10 mouse cellular contexts compared by ENCODE assay signal in the genomic region with DNA sequence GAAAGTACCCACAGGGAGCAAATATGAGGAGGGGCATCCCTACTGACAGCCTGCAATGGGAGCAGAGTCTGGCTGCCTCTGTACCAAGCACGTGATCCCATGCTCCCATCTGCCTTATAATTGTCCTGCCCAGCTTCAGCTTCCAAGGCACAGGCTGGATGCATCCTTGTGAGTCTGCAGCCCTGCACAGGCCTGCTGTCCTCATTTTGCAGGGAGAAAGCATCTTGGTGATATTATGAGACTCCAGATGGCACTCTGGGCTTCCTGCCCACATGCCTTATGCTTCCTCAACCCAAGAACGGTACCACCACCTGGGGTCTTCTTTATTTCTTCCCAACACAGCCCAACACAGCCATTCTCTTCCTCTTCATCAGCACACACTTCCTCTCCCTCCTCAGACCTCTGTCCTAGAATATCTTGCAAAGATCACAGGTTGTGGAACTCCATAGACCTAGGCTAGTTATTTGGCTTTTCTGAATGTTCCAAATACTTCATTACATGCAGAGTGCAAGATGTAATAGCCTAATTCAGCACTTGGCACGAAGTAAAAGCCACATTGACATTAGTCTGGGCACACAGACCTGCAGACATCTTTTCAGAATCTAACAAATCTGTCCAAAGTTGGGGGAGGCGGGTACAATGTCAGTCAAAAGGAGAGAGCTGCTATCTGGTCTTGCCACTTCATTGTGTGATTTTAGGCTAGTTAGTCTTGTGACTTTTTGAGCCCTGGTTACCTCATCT.
DNase-seq lines count a peak whose midpoint lies in the region; ATAC-seq lines count a peak whose summit lies in the region.
"Had no signal": no experiment of that assay in that cellular context is flagged by ENCODE, and none has a peak within 500 bp of the region (broad histone marks: within the 10 kb centered on the region; RNA-seq: fewer than 3 reads in every experiment).

No protein-coding gene starts in this region.

- no peaks in the 10 kb centered on the region for H3K4me1 ChIP-seq in midbrain, embryonic 13.5 days (replicated peaks)
- no peaks in the 10 kb centered on the region for H3K4me1 ChIP-seq in midbrain, embryonic 11.5 days (ENCODE audit: control insufficient read depth, insufficient read depth, low read length)
- H3K4me1 ChIP-seq: stomach, embryonic 15.5 days had no signal

- 0 out of 2 replicates have a peak overlapping the region, but pooled peaks have one; percentile 2 for H3K27ac ChIP-seq in midbrain, embryonic 13.5 days
- no peak overlapping the region for H3K27ac ChIP-seq in midbrain, embryonic 11.5 days (ENCODE audit: low read depth, low read length)
- H3K27ac ChIP-seq: stomach, embryonic 15.5 days had no signal

- H3K9ac ChIP-seq in midbrain, embryonic 13.5 days (replicated peaks) = no peak overlapping the region
- no peak overlapping the region for H3K9ac ChIP-seq in midbrain, embryonic 11.5 days (ENCODE audit: low read length)
- H3K9ac ChIP-seq: stomach, embryonic 15.5 days had no signal

- WGBS in midbrain, embryonic 13.5 days = 64% methylated on average over 4 of the region's 4 CpGs
- WGBS in midbrain, embryonic 11.5 days = 71% methylated on average over 4 of the region's 4 CpGs

- H3K27me3 ChIP-seq in midbrain, embryonic 13.5 days = no peaks in the 10 kb centered on the region
- H3K27me3 ChIP-seq in midbrain, embryonic 11.5 days (ENCODE audit: control insufficient read depth, insufficient read depth, low read length) = no peaks in the 10 kb centered on the region
- H3K27me3 ChIP-seq: stomach, embryonic 15.5 days had no signal

- DNase-seq in midbrain, embryonic 11.5 days (ENCODE audit: low spot score, missing footprints) = no peak
- peak; percentile 82 to 91 for DNase-seq in left cerebral cortex, adult 18-20 months (ENCODE audit: low spot score in 2 of 2)
- peak; percentile 84 for DNase-seq in right cerebral cortex, postnatal 4 days
- DNase-seq in ovary, postnatal 10 days (ENCODE audit: low spot score) = no peak
- no peak for DNase-seq in kidney, adult 8-10 months
- DNase-seq: adrenal gland, adult 2 months had no signal

- no peaks in the 10 kb centered on the region for H3K36me3 ChIP-seq in midbrain, embryonic 13.5 days
- H3K36me3 ChIP-seq in midbrain, embryonic 11.5 days (ENCODE audit: control insufficient read depth, insufficient read depth, low read length) = no peaks in the 10 kb centered on the region
- H3K36me3 ChIP-seq: stomach, embryonic 15.5 days had no signal

- H3K4me2 ChIP-seq in midbrain, embryonic 13.5 days (replicated peaks) = no peak overlapping the region
- no peak overlapping the region for H3K4me2 ChIP-seq in midbrain, embryonic 11.5 days
- H3K4me2 ChIP-seq: stomach, embryonic 15.5 days had no signal

- H3K9me3 ChIP-seq in midbrain, embryonic 13.5 days = no peaks in the 10 kb centered on the region
- H3K9me3 ChIP-seq in midbrain, embryonic 11.5 days (ENCODE audit: control insufficient read depth, low read length) = no peaks in the 10 kb centered on the region
- H3K9me3 ChIP-seq: stomach, embryonic 15.5 days had no signal

- ATAC-seq in midbrain, embryonic 13.5 days = peak; percentile 75
- no peak for ATAC-seq in midbrain, embryonic 11.5 days (ENCODE audit: low FRiP score)
- ATAC-seq in frontal cortex, adult (ENCODE audit: low TSS enrichment) = peak; percentile 88
- no peak for ATAC-seq in CD4-positive, CD25-positive, alpha-beta regulatory T cell, adult 4 months

- no peak overlapping the region for H3K4me3 ChIP-seq in midbrain, embryonic 13.5 days (replicated peaks)
- no peak overlapping the region for H3K4me3 ChIP-seq in midbrain, embryonic 11.5 days (ENCODE audit: low read depth, low read length)
- H3K4me3 ChIP-seq: stomach, embryonic 15.5 days had no signal

Comparison
In these comparisons a context has a peak if more than half of its experiments do, and no peak if none do; other contexts are left out.
1. ATAC-seq: peak in midbrain, embryonic 13.5 days (single experiment) and frontal cortex, adult (single experiment); none in midbrain, embryonic 11.5 days (single experiment) and CD4-positive, CD25-positive, alpha-beta regulatory T cell, adult 4 months (single experiment).
2. DNase-seq: peak in left cerebral cortex, adult 18-20 months (2 of 2) and right cerebral cortex, postnatal 4 days (single experiment); none in midbrain, embryonic 11.5 days (single experiment), ovary, postnatal 10 days (single experiment) and kidney, adult 8-10 months (0 of 2).